Mouse (Mus musculus) gastrocnemius, postnatal 10 days (tissue): ENCODE data around the gene Rad54l2. TPM values are rescaled to one million over a fixed set of nuclear protein-coding genes. Genes with fewer than 3 reads are reported as not detected.
A peak's percentile ranks its signal among the peaks of the same experiment; 100 is the strongest.

Experiments
- DNase-seq: peaks from one replicate; pipeline ENCODE4 v3.0.0; 2021; ENCODE audit warnings: mixed read lengths
- total RNA-seq, 2 experiments: library from RNA; stranded (reverse); gene quantifications; 2 replicates each; pipeline ENCODE4 v1.2.3; 2021

Rad54l2 gene
- total RNA-seq, 2 experiments from 2014 or later: 8.5 to 11.5 TPM

GRCm38 (mm10) chr9:106752135-106752534 lies 36.9 kb downstream of the Rad54l2 start:
- DNase-seq: no peak

- no peak for DNase-seq
Observed at GRCm38 (mm10) chr9:106739962-106740361, 49.0 kb downstream of the Rad54l2 start.

- DNase-seq: no peak
Observed at GRCm38 (mm10) chr9:106739056-106739455, 49.9 kb downstream of the Rad54l2 start.

- DNase-seq: no peak
Observed at GRCm38 (mm10) chr9:106738199-106738985, 50.6 kb downstream of the Rad54l2 start.

GRCm38 (mm10) chr9:106733690-106734089 lies 55.3 kb downstream of the Rad54l2 start:
- no peak for DNase-seq

GRCm38 (mm10) chr9:106729416-106729815 lies 59.6 kb downstream of the Rad54l2 start:
- no peak for DNase-seq

GRCm38 (mm10) chr9:106726891-106727290 lies 62.1 kb downstream of the Rad54l2 start:
- no peak for DNase-seq

- DNase-seq: no peak
Observed at GRCm38 (mm10) chr9:106725435-106725834, 63.6 kb downstream of the Rad54l2 start.

- DNase-seq: no peak
Observed at GRCm38 (mm10) chr9:106724864-106725263, 64.1 kb downstream of the Rad54l2 start.

- no peak for DNase-seq
Observed at GRCm38 (mm10) chr9:106716729-106717128, 72.3 kb downstream of the Rad54l2 start.

- DNase-seq: no peak
Observed at GRCm38 (mm10) chr9:106716232-106716631, 72.8 kb downstream of the Rad54l2 start.

- no peak for DNase-seq
Observed at GRCm38 (mm10) chr9:106712470-106712869, 76.5 kb downstream of the Rad54l2 start.

GRCm38 (mm10) chr9:106692973-106693481 lies 96.0 kb downstream of the Rad54l2 start:
- peak; percentile 44 for DNase-seq

- no peak for DNase-seq
Observed at GRCm38 (mm10) chr9:106688834-106689233, 100.2 kb downstream of the Rad54l2 start.

GRCm38 (mm10) chr9:106686983-106687650 lies 101.9 kb downstream of the Rad54l2 start:
- peak; percentile 69 for DNase-seq

GRCm38 (mm10) chr9:106685249-106686101 lies 103.5 kb downstream of the Rad54l2 start, which contains the start of gene Tex264:
Gene Tex264, minus strand, starts transcription at chr9:106685927.
- DNase-seq: peak; percentile 79

- no peak for DNase-seq
Observed at GRCm38 (mm10) chr9:106684918-106685248, 104.1 kb downstream of the Rad54l2 start.

GRCm38 (mm10) chr9:106684093-106684872 lies 104.7 kb downstream of the Rad54l2 start:
- no peak for DNase-seq

GRCm38 (mm10) chr9:106681026-106681425 lies 108.0 kb downstream of the Rad54l2 start:
- no peak for DNase-seq

- DNase-seq: no peak
Observed at GRCm38 (mm10) chr9:106678242-106678641, 110.8 kb downstream of the Rad54l2 start.

- no peak for DNase-seq
Observed at GRCm38 (mm10) chr9:106677702-106678101, 111.3 kb downstream of the Rad54l2 start.

- DNase-seq: no peak
Observed at GRCm38 (mm10) chr9:106676571-106676970, 112.4 kb downstream of the Rad54l2 start.
